Mouse (Mus musculus) adrenal gland, postnatal 4 days (tissue): ENCODE data around the gene Rpl41. TPM values are rescaled to one million over a fixed set of nuclear protein-coding genes. Genes with fewer than 3 reads are reported as not detected.

ENCODE experiments used
- DNase-seq, 2 experiments: peaks; one replicate each; pipeline ENCODE4 v3.0.0; 2021 to 2022; ENCODE audit warnings: low spot score in 2 of 2, mixed read lengths in 2 of 2
- long read RNA-seq, 2 experiments: library from polyadenylated mRNA; stranded (forward); transcript quantifications; one replicate each; pipeline ENCODE4 v2.0.0; 2021
- total RNA-seq, 2 experiments: library from RNA; stranded (reverse); gene quantifications; 2 replicates each; pipeline ENCODE4 v1.2.3; 2021

Gene Rpl41
- total RNA-seq = 1,000 to 10,000 TPM; 3,532 to 3,650 TPM
- long read RNA-seq, experiment 1, transcript Rpl41-206 (3 exons, 544 nt) = minor isoform, 66 of 1,844 reads
- long read RNA-seq, experiment 1, transcript Rpl41-203 (4 exons, 437 nt) = minor isoform, 40 of 1,844 reads
- long read RNA-seq, experiment 1, transcript Rpl41-201 (4 exons, 582 nt) = major isoform, 1,703 of 1,844 reads
- long read RNA-seq, experiment 1, partial matches to known transcripts = 24 of 1,844 reads
- long read RNA-seq, experiment 1, other reads (novel, unspliced or antisense) = 3 of 1,844 reads
- long read RNA-seq, experiment 2, transcript Rpl41-203 (4 exons, 437 nt) = minor isoform, 27 of 1,136 reads
- long read RNA-seq, experiment 2, transcript Rpl41-206 (3 exons, 544 nt) = minor isoform, 48 of 1,136 reads
- long read RNA-seq, experiment 2, transcript Rpl41-201 (4 exons, 582 nt) = major isoform, 976 of 1,136 reads
- long read RNA-seq, experiment 2, transcript Rpl41-205 (2 exons, 523 nt) = minor isoform, 7 of 1,136 reads
- long read RNA-seq, experiment 2, partial matches to known transcripts = 1 of 1,136 reads
- long read RNA-seq, experiment 2, other reads (novel, unspliced or antisense) = 75 of 1,136 reads

GRCm38 (mm10) chr10:128548947-128549681, at the start of gene Rpl41:
Rpl41 (minus strand) TSS chr10:128549305.
- DNase-seq = peak; percentile 70 to 80

GRCm38 (mm10) chr10:128598476-128598875, 49.4 kb upstream of the Rpl41 start:
- DNase-seq = no peak

DNA sequence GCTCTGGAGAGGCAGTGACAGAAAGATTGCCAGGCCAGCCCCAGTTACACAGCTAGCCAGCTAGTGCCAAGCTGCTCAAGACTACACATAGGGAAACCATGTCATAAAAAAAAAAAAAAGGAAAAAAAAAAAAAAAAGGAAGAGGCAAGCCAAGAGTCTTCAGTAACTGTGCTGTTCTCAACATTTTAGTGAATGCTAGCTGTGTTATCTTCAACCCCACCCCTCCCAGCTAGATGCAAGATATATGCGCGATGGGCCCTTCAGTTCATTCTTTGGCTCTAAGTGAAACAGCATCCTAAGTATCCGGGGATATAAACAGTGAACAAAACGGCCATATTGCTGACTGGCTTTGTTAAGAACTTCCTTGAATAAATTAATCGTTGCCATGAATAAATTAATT, 43.7 kb upstream of the Rpl41 start:
- no peak for DNase-seq

DNA sequence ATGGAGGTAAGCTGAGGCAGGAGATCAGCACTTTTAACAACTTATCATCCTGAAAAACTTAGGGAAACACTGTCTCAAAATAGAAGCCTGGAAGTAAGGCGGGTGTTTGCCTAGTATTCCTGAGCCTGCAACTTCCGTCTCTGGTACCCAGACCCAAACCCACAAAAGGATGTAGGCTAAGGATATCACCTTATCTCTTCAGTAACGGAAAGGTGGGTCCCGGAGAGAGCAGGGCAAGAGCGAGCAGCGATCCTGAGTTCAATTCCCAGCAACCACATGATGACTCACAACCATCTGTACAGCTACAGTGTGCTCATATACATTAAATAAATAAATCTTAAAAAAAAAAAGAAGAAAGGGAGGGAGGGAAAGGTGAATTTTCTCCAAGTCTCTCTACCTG, 42.3 kb upstream of the Rpl41 start:
- no peak for DNase-seq

GRCm38 (mm10) chr10:128590193-128590690, 41.1 kb upstream of the Rpl41 start:
- peak; percentile 33 to 52 for DNase-seq

GRCm38 (mm10) chr10:128589464-128590192, 40.5 kb upstream of the Rpl41 start, which contains the start of gene Erbb3:
Erbb3 (minus strand) TSS chr10:128589652.
- DNase-seq = peak; percentile 20 to 23

- DNase-seq = no peak
These were observed 39.8 kb upstream of the Rpl41 start for GRCm38 (mm10) chr10:128588775-128589463.

DNA sequence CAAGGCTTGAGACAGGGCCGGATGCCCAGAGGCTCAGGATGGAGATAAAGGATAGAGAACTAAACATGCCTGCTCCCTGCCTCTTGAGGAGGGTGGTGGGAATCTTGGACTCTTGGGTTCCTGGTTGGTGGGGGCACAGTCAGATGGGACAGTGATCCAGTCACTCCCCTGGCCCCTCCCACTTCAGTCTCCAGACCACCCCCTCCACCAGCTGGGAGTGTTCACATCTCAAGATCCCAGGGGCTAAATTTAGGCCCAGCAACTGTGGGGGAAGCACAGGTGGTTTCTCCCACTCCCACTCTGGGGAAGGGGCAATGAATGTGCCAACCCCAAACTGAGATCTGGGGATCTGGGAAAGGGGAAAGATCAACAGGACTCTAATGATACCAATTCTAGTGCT, 39.0 kb upstream of the Rpl41 start:
- DNase-seq = no peak

GRCm38 (mm10) chr10:128587697-128588096, 38.6 kb upstream of the Rpl41 start:
- no peak for DNase-seq

- DNase-seq = no peak
These were observed 38.0 kb upstream of the Rpl41 start for GRCm38 (mm10) chr10:128587120-128587519.

GRCm38 (mm10) chr10:128586546-128586945, 37.4 kb upstream of the Rpl41 start:
- no peak for DNase-seq

DNA sequence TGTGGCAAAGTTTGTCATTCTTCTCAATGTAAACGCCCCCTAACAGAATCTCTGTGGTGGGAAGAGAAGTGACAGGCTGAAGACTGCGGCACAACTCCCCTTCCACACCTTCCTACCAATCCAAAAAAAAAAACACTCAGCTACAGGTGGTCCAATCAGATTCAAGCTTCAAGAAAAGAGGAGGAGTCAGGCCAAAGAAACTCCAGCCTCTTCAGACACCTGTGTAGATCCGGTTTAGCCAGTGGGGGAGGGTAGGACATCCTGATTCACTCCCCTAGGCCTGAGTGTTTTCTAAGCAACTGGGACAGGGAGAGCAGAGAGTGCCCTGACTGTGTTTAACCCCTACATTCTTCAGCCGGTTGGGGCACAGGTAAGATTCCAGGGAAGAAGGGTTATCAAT, 35.3 kb upstream of the Rpl41 start:
- DNase-seq = no peak

GRCm38 (mm10) chr10:128583644-128584043, 34.5 kb upstream of the Rpl41 start:
- peak in 1 of 2 experiments; percentile 27 for DNase-seq

- DNase-seq = no peak
These were observed 30.6 kb upstream of the Rpl41 start for GRCm38 (mm10) chr10:128579731-128580130.

GRCm38 (mm10) chr10:128579298-128579697, 30.2 kb upstream of the Rpl41 start:
- DNase-seq = no peak

DNA sequence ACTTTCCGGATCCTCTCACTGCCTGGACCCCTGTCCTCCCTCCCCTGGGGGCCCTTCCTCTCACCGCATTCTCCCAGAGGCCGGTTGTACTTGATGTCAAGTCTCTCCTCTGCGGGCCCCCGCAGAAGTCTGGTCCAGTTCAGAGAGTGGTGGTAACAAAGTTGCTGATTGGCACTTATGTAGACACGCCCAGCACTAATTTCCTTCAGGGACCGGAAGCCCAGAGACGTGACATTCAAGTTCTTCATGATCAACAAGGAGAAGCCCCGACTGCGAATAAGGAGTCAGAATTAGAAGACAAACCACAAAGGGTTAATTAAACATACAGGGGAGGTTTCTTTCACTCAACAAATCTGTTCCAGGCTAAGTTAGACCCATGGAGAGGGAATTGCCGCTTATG, 29.2 kb upstream of the Rpl41 start:
- DNase-seq = no peak

- no peak for DNase-seq
These were observed 26.0 kb upstream of the Rpl41 start for GRCm38 (mm10) chr10:128575063-128575462.

DNA sequence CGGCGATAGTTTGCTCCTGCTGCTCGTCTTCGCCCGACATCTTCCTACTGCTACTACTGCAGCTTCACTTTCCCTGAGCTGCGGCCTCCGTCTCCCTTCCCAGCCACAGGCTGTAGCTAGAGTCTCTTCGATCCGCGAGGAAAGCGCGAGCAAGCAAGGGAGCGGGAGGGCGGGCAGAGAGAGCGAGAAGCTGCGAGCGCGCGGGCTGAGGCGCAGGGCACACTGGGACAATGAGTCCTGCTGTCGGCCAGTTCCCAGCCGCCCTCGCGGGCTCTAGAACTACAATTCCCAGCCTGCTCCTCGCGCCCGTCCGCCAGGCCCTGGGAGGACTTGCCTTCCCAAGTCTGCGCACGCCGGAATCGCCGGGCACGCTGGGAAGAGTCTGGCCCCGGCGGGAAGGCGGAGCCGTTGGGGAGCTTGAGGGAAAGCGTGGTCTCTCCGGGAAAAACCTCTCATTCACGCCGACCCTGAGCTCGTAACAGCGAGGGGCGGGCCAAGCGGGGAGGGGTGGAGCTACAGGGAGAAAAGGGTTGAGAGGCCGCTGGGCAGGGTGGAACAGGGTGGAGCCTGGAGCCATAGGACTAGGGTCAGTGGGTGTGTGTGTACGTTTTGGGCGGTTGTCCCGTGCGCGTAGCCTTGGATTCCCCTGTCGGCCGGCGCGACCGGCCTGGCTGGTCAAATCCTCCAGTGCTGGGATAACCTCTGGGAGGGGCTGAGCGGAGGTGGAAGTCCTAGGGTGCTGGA, 16.9 kb upstream of the Rpl41 start, which contains the start of gene Pa2g4:
Gene Pa2g4, minus strand, starts transcription at position 200 of the 744 bp plus-strand sequence.
- DNase-seq = peak; percentile 93 to 99

- DNase-seq = peak in 1 of 2 experiments; percentile 40
These were observed 16.2 kb upstream of the Rpl41 start for GRCm38 (mm10) chr10:128565206-128565787.
